Mouse (Mus musculus) c-Kit-positive CD71-positive TER-119-negative erythroid progenitor cells, embryonic 14.5 days (primary cell): ENCODE measurements around the gene Cdh3.

Experiments
- DNase-seq: peaks from one replicate; pipeline ENCODE4 v3.0.0-alpha.2; 2013; ENCODE audit warnings: low read depth

Gene Cdh3

GRCm38 (mm10) chr8:106527241-106528036 lies 16.7 kb downstream of the Cdh3 start:
- no peak for DNase-seq

GRCm38 (mm10) chr8:106528596-106529249 lies 18.0 kb downstream of the Cdh3 start:
- no peak for DNase-seq

- no peak for DNase-seq
Measured at GRCm38 (mm10) chr8:106529885-106530482, 19.3 kb downstream of the Cdh3 start.

GRCm38 (mm10) chr8:106530566-106530965 lies 19.9 kb downstream of the Cdh3 start:
- DNase-seq, result no peak

- no peak for DNase-seq
Measured at GRCm38 (mm10) chr8:106533709-106534108, 23.0 kb downstream of the Cdh3 start.

GRCm38 (mm10) chr8:106534449-106534848 lies 23.8 kb downstream of the Cdh3 start:
- peak; percentile 48 for DNase-seq

- no peak for DNase-seq
Measured at GRCm38 (mm10) chr8:106535448-106535847, 24.8 kb downstream of the Cdh3 start.

GRCm38 (mm10) chr8:106539193-106539592 lies 28.5 kb downstream of the Cdh3 start:
- DNase-seq, result no peak

GRCm38 (mm10) chr8:106541002-106541401 lies 30.3 kb downstream of the Cdh3 start:
- no peak for DNase-seq

- no peak for DNase-seq
Measured at GRCm38 (mm10) chr8:106543043-106543442, 32.4 kb downstream of the Cdh3 start.

GRCm38 (mm10) chr8:106545149-106545548 lies 34.5 kb downstream of the Cdh3 start:
- no peak for DNase-seq

- DNase-seq, result no peak
Measured at GRCm38 (mm10) chr8:106546746-106547145, 36.1 kb downstream of the Cdh3 start.

GRCm38 (mm10) chr8:106548366-106548936 lies 37.8 kb downstream of the Cdh3 start:
- DNase-seq, result no peak

- DNase-seq, result no peak
Measured at GRCm38 (mm10) chr8:106550906-106551305, 40.2 kb downstream of the Cdh3 start.

GRCm38 (mm10) chr8:106554011-106554410 lies 43.3 kb downstream of the Cdh3 start:
- DNase-seq, result no peak

GRCm38 (mm10) chr8:106556068-106556645 lies 45.5 kb downstream of the Cdh3 start:
- no peak for DNase-seq

GRCm38 (mm10) chr8:106559844-106560243 lies 49.2 kb downstream of the Cdh3 start:
- no peak for DNase-seq

GRCm38 (mm10) chr8:106561097-106561865 lies 50.6 kb downstream of the Cdh3 start:
- peak; percentile 16 for DNase-seq

- DNase-seq, result no peak
Measured at GRCm38 (mm10) chr8:106563691-106564182, 53.0 kb downstream of the Cdh3 start.

- no peak for DNase-seq
Measured at GRCm38 (mm10) chr8:106569006-106569405, 58.3 kb downstream of the Cdh3 start.

- no peak for DNase-seq
Measured at GRCm38 (mm10) chr8:106570386-106570785, 59.7 kb downstream of the Cdh3 start.
